Mouse (Mus musculus) 416B (cell line): Measurements from ENCODE around the gene Terb2.

Experiments
- DNase-seq: peaks from one replicate; pipeline ENCODE4 v3.0.0; 2011; ENCODE audit warnings: low read depth

Gene Terb2

GRCm38 (mm10) chr2:122233341-122233740, 47.3 kb downstream of the Terb2 start:
- DNase-seq, result peak; percentile 61

- peak; percentile 74 for DNase-seq
Observed at GRCm38 (mm10) chr2:122233759-122234557, 47.9 kb downstream of the Terb2 start.

GRCm38 (mm10) chr2:122234611-122235288, 48.7 kb downstream of the Terb2 start, which contains the start of gene Sord:
Gene Sord, plus strand, starts transcription at chr2:122234749.
- peak; percentile 85 for DNase-seq

- DNase-seq, result peak; percentile 54
Observed at GRCm38 (mm10) chr2:122235425-122235824, 49.4 kb downstream of the Terb2 start.

GRCm38 (mm10) chr2:122236321-122236720, 50.2 kb downstream of the Terb2 start:
- DNase-seq, result no peak

- DNase-seq, result no peak
Observed at GRCm38 (mm10) chr2:122237891-122238470, 51.9 kb downstream of the Terb2 start.

- no peak for DNase-seq
Observed at GRCm38 (mm10) chr2:122240735-122241134, 54.7 kb downstream of the Terb2 start.

- DNase-seq, result no peak
Observed at GRCm38 (mm10) chr2:122241226-122241625, 55.2 kb downstream of the Terb2 start.

GRCm38 (mm10) chr2:122241935-122242334, 55.9 kb downstream of the Terb2 start:
- DNase-seq, result no peak

- peak; percentile 83 for DNase-seq
Observed at GRCm38 (mm10) chr2:122243671-122244131, 57.6 kb downstream of the Terb2 start.

GRCm38 (mm10) chr2:122247786-122248185, 61.7 kb downstream of the Terb2 start:
- DNase-seq, result no peak

- DNase-seq, result no peak
Observed at GRCm38 (mm10) chr2:122255997-122256396, 69.9 kb downstream of the Terb2 start.
